Mouse (Mus musculus): ENCODE results near the gene Sstr2.

Gene Sstr2

GRCm38 (mm10) chr11:113619420-113620080 is 408 bp downstream of the Sstr2 start:
- no peak for DNase-seq (ENCODE audit: low spot score in 2 of 2)

DNA sequence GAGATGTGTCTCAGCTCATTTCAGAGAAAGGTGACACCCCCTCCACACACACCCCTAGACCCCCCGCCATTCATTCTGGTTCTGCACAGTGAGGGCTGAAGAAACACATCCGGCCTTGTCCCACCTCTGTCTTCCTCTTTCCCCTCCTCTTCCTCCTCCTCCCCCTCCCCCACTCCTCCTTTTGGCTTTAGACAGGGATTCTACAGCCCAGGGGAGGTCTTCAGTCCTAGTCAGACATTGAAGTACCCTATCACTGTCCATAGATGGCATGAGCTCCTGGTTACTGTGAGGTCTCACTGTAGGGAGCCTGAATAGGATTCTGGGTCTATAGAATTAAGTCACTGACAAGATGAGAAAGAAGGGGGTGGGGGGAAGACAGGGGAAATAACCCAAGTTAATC is 1.9 kb downstream of the Sstr2 start:
- no peak for DNase-seq (ENCODE audit: low spot score in 2 of 2)

DNA sequence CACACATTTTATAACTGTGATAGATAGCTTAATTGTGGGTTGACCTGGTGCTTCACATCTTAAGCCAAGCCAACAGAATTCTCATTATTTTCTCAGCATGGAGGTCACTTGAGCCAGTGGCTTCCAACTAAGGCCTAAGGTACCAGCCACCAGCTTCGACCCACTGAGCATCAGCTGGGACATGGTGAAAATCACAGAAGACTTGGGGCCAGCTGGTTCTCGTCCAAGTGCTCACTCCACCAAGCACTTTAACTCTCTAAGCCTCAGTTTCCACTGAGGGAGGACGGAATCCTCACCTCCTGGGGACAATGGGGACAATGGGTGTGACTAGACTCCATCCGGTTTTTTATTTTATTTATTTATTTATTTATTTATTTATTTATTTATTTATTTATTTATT is 2.9 kb downstream of the Sstr2 start:
- no peak for DNase-seq (ENCODE audit: low spot score in 2 of 2)

- DNase-seq (ENCODE audit: low spot score in 2 of 2) = no peak
Measured at GRCm38 (mm10) chr11:113625437-113625836, 6.3 kb downstream of the Sstr2 start.

DNA sequence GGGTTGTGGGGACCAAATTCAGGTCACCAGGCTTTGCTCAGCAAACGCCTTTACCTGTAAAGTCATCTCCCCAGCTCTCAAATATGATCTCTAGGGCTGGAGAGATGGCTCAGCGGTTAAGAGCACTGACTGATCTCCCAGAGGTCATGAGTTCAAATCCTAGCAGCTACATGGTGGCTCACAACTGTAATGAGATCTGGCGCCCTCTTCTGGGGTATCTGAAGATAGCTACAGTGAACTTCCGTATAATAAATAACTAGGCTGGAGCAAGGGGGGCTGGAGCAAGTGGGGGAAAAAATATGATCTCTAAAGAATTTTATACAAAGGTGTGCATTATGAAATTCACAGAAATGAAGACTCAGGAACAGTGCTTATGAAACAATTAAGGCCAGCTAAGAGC is 8.6 kb downstream of the Sstr2 start:
- DNase-seq (ENCODE audit: low spot score in 2 of 2) = no peak

GRCm38 (mm10) chr11:113630642-113631041 is 11.5 kb downstream of the Sstr2 start:
- no peak for DNase-seq (ENCODE audit: low spot score in 2 of 2)

- DNase-seq (ENCODE audit: low spot score in 2 of 2) = no peak
Measured at GRCm38 (mm10) chr11:113631302-113631701, 12.2 kb downstream of the Sstr2 start.

- no peak for DNase-seq (ENCODE audit: low spot score in 2 of 2)
Measured at GRCm38 (mm10) chr11:113631862-113632261, 12.7 kb downstream of the Sstr2 start.

GRCm38 (mm10) chr11:113632303-113632702 is 13.2 kb downstream of the Sstr2 start:
- DNase-seq (ENCODE audit: low spot score in 2 of 2) = no peak

DNA sequence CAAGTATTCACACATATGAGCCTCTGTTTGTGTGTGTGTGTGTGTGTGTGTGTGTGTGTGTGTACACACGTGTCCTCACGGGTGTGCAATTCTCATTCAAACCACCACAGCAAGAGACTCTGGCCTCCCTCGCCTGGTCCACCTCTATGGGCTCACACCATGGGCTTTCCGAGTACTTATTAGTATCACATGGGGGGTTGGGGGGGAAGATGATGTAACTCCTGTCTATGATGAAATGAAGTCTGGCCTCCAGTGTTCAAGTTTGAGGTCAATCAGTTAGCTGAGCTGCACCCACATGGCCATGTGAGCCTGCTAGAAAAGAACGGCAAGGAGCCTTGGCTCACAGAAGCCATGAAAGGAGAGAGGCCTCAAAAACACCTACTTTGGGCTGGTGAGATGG is 14.3 kb downstream of the Sstr2 start:
- no peak for DNase-seq (ENCODE audit: low spot score in 2 of 2)

- no peak for DNase-seq (ENCODE audit: low spot score in 2 of 2)
Measured at GRCm38 (mm10) chr11:113634699-113635121, 15.6 kb downstream of the Sstr2 start.

DNA sequence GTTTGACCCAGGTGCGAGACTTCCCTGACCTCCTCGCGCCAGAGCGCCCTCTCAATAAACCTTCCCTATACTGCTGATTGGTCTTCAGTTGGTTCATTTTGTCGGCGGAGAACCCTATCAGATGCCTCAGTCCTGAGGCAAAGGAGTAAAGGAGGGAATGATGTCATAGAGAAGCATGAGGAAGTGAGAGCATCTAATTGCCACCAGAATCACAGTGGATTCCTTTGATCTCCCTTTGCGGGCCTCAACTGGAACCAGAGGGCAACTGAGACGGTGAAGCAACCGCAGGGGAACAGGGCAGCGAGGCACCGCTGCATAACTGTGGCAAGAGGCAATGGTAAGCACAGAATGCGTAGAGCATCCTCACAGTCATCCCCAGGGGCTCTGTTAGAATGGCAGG is 19.5 kb downstream of the Sstr2 start:
- DNase-seq (ENCODE audit: low spot score in 2 of 2) = no peak

DNA sequence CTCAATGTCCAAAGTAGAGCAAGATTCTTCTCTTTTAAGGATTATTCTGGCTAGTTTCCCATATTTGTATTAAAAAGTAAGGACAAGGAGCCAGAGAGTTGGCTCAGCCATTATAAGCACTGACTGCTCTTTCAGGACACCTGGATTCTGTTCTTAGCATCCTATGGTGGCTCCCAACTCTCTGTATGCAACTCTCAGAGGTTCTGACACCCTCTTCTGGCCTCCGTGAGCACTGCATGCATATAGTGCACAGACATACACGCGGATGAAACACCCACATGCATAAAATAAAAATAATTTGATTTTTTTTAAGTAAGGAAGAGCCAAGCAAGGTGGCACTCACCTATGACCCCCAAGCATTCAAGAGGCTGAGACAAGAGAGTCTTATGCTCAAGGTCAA is 26.0 kb downstream of the Sstr2 start:
- DNase-seq (ENCODE audit: low spot score in 2 of 2) = no peak

DNA sequence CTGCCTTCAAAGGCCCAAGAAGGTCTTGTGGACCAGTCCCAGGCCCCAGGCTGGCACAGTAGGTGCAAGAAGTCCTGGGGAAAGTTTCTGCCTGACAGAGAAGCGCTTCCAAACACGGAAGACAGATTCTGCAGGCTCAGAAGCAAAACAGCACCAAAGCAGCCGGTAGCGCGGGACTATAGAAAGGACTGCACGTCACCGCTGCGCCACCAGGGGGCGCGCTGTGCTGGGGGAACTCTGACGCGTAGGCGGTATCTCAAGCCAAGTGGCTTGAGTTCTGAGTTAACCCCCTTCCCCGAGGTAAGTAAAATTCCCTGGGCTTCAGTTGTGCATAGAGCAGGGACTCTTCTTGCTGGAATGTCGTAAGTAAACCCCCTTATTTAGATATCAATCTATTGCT is 29.0 kb downstream of the Sstr2 start:
- DNase-seq (ENCODE audit: low spot score in 2 of 2) = peak; percentile 75 to 89

- DNase-seq (ENCODE audit: low spot score in 2 of 2) = no peak
Measured at GRCm38 (mm10) chr11:113648690-113649352, 29.7 kb downstream of the Sstr2 start, which contains the start of gene Cog1. Gene Cog1, plus strand, starts transcription at chr11:113649169.

- DNase-seq (ENCODE audit: low spot score in 2 of 2) = peak; percentile 64 to 70
Measured at GRCm38 (mm10) chr11:113649353-113650210, 30.4 kb downstream of the Sstr2 start, which contains the start of gene Slc39a11. Gene Slc39a11, minus strand, starts transcription at chr11:113650079.

- no peak for DNase-seq (ENCODE audit: low spot score in 2 of 2)
Measured at GRCm38 (mm10) chr11:113651206-113651906, 32.2 kb downstream of the Sstr2 start.

DNA sequence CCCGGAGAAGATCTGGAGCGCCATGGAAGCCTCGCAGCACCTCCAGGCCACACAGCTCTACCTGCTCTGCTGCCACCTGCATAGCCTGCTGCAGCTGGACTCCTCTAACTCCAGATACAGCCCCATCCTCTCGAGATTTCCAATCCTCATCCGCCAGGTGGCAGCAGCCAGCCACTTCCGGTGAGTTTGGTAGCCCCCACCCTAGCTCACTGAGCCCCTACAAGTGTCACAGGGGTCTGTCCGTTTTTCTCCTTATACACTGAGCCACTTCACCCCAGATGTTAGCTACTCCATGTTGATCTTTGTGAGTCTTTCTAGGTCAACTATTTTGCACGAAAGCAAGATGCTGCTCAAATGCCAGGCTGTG is 32.7 kb downstream of the Sstr2 start:
- DNase-seq (ENCODE audit: low spot score in 2 of 2) = no peak

- no peak for DNase-seq (ENCODE audit: low spot score in 2 of 2)
Measured at GRCm38 (mm10) chr11:113652516-113652915, 33.4 kb downstream of the Sstr2 start.

GRCm38 (mm10) chr11:113654105-113654504 is 35.0 kb downstream of the Sstr2 start:
- DNase-seq (ENCODE audit: low spot score in 2 of 2) = no peak

- DNase-seq (ENCODE audit: low spot score in 2 of 2) = no peak
Measured at GRCm38 (mm10) chr11:113654561-113655270, 35.6 kb downstream of the Sstr2 start.

Measured in urinary bladder, postnatal 4 days (tissue).